Mouse (Mus musculus) embryonic fibroblast, embryonic 13.5 days (primary cell): Measurements from ENCODE around the gene Ormdl1. TPM values are rescaled to one million over a fixed set of nuclear protein-coding genes. Genes with fewer than 3 reads are reported as not detected.
"Not testable (repeated sequence)": the region's sequence is repeated elsewhere in the genome, so short reads cannot be mapped to it uniquely, and the experiment has no call there.

Experiments used
- H3K27ac ChIP-seq: 2 replicates; pipeline ENCODE4 v1.5.1; 2012; ENCODE audit warnings: low read length, control low read depth, inconsistent platforms; ENCODE audit not compliant: insufficient read depth
- H3K4me1 ChIP-seq: 2 replicates; pipeline ENCODE4 v1.6.1; 2011; ENCODE audit warnings: low read length; ENCODE audit not compliant: control insufficient read depth, insufficient read depth
- H3K4me3 ChIP-seq: 2 replicates; pipeline ENCODE4 v1.5.1; 2011; ENCODE audit warnings: mild to moderate bottlenecking, control low read depth, low read length; ENCODE audit not compliant: insufficient read depth
- CTCF ChIP-seq: IDR thresholded peaks from 2 replicates; pipeline ENCODE4 v1.5.1; 2011; ENCODE audit warnings: mild to moderate bottlenecking, control low read depth, low read length, moderate library complexity, borderline replicate concordance; ENCODE audit not compliant: insufficient read depth
- POLR2A ChIP-seq: IDR thresholded peaks from 2 replicates; pipeline ENCODE4 v1.6.1; 2011; ENCODE audit warnings: low read depth, mild to moderate bottlenecking, control low read depth, low read length, moderate library complexity
- polyA plus RNA-seq: library from polyadenylated mRNA; stranded (reverse); fragments of >200 nt; gene quantifications from 2 replicates; pipeline ENCODE4 v1.2.4, GENCODE M21; 2011; ENCODE audit warnings: low read depth; ENCODE audit not compliant: missing spikeins, insufficient read length

The Ormdl1 gene
- polyA plus RNA-seq, 1 experiment: 15.3 TPM

GRCm38 (mm10) chr1:53324277-53324676 lies 27.4 kb downstream of the Ormdl1 start:
- Histone ChIP-seq H3K4me1 (no peaks in the 10 kb centered on the region), H3K27ac (no peak overlapping the region), H3K4me3 (no peak overlapping the region)
- TF ChIP-seq POLR2A: no peak
- no peak for TF ChIP-seq CTCF

GRCm38 (mm10) chr1:53324827-53325494 lies 28.1 kb downstream of the Ormdl1 start:
- no peak for TF ChIP-seq CTCF
- TF ChIP-seq POLR2A: no peak
- no peak overlapping the region for H3K4me3 ChIP-seq
- H3K27ac ChIP-seq: no peak overlapping the region
- H3K4me1 ChIP-seq: no peaks in the 10 kb centered on the region

- not testable (repeated sequence) for H3K27ac ChIP-seq, H3K4me1 ChIP-seq, H3K4me3 ChIP-seq
Observed at GRCm38 (mm10) chr1:53333527-53333926, 36.6 kb downstream of the Ormdl1 start.

- H3K27ac ChIP-seq: no peak overlapping the region
- H3K4me3 ChIP-seq: no peak overlapping the region
- no peaks in the 10 kb centered on the region for H3K4me1 ChIP-seq
- no peak for TF ChIP-seq CTCF
- TF ChIP-seq POLR2A: no peak
Observed at GRCm38 (mm10) chr1:53335465-53335864, 38.6 kb downstream of the Ormdl1 start.

GRCm38 (mm10) chr1:53337403-53337802 lies 40.5 kb downstream of the Ormdl1 start:
- H3K4me3 ChIP-seq, H3K27ac ChIP-seq, H3K4me1 ChIP-seq: not testable (repeated sequence)

- no peak overlapping the region for H3K4me3 ChIP-seq
- H3K4me1 ChIP-seq: no peaks in the 10 kb centered on the region
- no peak for TF ChIP-seq CTCF
- no peak for TF ChIP-seq POLR2A
- H3K27ac ChIP-seq: no peak overlapping the region
Observed at GRCm38 (mm10) chr1:53341071-53341470, 44.2 kb downstream of the Ormdl1 start.

- Histone ChIP-seq H3K4me1 (no peaks in the 10 kb centered on the region), H3K4me3 (peak within 1 kb of the TSS; percentile 69), H3K27ac (peak within 1 kb of the TSS; percentile 65; the same call in 1 of the 2 replicates)
- peak; percentile 88 for TF ChIP-seq POLR2A
- TF ChIP-seq CTCF: no peak
Observed at GRCm38 (mm10) chr1:53352327-53353261, 55.7 kb downstream of the Ormdl1 start, which contains the start of the genes Asdurf, Gm28551 and Asnsd1. TSS of gene Asdurf (minus strand) at chr1:53352619. TSS of gene Gm28551 (minus strand) at chr1:53352667. TSS of gene Asnsd1 (minus strand) at chr1:53352752.

GRCm38 (mm10) chr1:53358988-53359387 lies 62.1 kb downstream of the Ormdl1 start:
- TF ChIP-seq POLR2A (no peak), CTCF (no peak)
- Histone ChIP-seq H3K4me3 (no peak overlapping the region), H3K27ac (no peak overlapping the region), H3K4me1 (no peaks in the 10 kb centered on the region)

Other genes starting within 250 kb of the Ormdl1 start
- not detected in 2 replicates for gene Mstn, start 235.5 kb upstream of the Ormdl1 start, polyA plus RNA-seq
- gene 1700019A02Rik, start 109.5 kb upstream of the Ormdl1 start, polyA plus RNA-seq: not detected in 2 replicates
- gene Pms1, start 77 bp upstream of the Ormdl1 start, polyA plus RNA-seq: 8.3 and 8.5 TPM in 2 replicates
- gene Gm28778, start within 50 bp of the Ormdl1 start, polyA plus RNA-seq: not detected in 2 replicates
- gene Osgepl1, start 16.5 kb downstream of the Ormdl1 start, polyA plus RNA-seq: 8.0 and 11.2 TPM in 2 replicates
- gene Asdurf, start 55.5 kb downstream of the Ormdl1 start, polyA plus RNA-seq: 5.6 and 7.7 TPM in 2 replicates
- not detected in 2 replicates for gene Gm28551, start 55.6 kb downstream of the Ormdl1 start, polyA plus RNA-seq
- 63.4 and 78.7 TPM in 2 replicates for gene Asnsd1, start 55.7 kb downstream of the Ormdl1 start, polyA plus RNA-seq